Mouse (Mus musculus): ENCODE data around the gene Rtn4ip1. TPM values are rescaled to one million over a fixed set of nuclear protein-coding genes. Genes with fewer than 3 reads are reported as not detected.

Gene Rtn4ip1
- polyA plus RNA-seq, 1 experiment from 2014 or later = 16.2 TPM

GRCm38 (mm10) chr10:43991268-43991667 is 89.7 kb downstream of the Rtn4ip1 start:
- Histone ChIP-seq H3K9ac (replicated peaks; ENCODE audit: low read length) (no peak overlapping the region), H3K4me1 (ENCODE audit: control insufficient read depth, insufficient read depth, low read length) (no peaks in the 10 kb centered on the region), H3K4me2 (ENCODE audit: low read length) (no peak overlapping the region), H3K27me3 (ENCODE audit: control insufficient read depth, insufficient read depth, low read length) (no peaks in the 10 kb centered on the region), H3K4me3 (replicated peaks; ENCODE audit: low read depth, low read length) (no peak overlapping the region), H3K9me3 (ENCODE audit: control insufficient read depth, low read length) (no peaks in the 10 kb centered on the region), H3K36me3 (ENCODE audit: control insufficient read depth, insufficient read depth, low read length) (no peaks in the 10 kb centered on the region), H3K27ac (replicated peaks; ENCODE audit: low read depth, low read length) (no peak overlapping the region)
- ATAC-seq (ENCODE audit: low FRiP score, low TSS enrichment) (no peak), DNase-seq (no peak)
- 94% methylated on average over 5 of the region's 5 CpGs for WGBS

GRCm38 (mm10) chr10:43992506-43992905 is 90.9 kb downstream of the Rtn4ip1 start:
- DNase-seq (no peak), ATAC-seq (ENCODE audit: low FRiP score, low TSS enrichment) (no peak)
- WGBS = 85% methylated on average over 5 of the region's 5 CpGs
- Histone ChIP-seq H3K4me1 (ENCODE audit: control insufficient read depth, insufficient read depth, low read length) (no peaks in the 10 kb centered on the region), H3K9ac (replicated peaks; ENCODE audit: low read length) (no peak overlapping the region), H3K4me2 (ENCODE audit: low read length) (no peak overlapping the region), H3K27me3 (ENCODE audit: control insufficient read depth, insufficient read depth, low read length) (no peaks in the 10 kb centered on the region), H3K27ac (replicated peaks; ENCODE audit: low read depth, low read length) (no peak overlapping the region), H3K36me3 (ENCODE audit: control insufficient read depth, insufficient read depth, low read length) (no peaks in the 10 kb centered on the region), H3K4me3 (replicated peaks; ENCODE audit: low read depth, low read length) (no peak overlapping the region), H3K9me3 (ENCODE audit: control insufficient read depth, low read length) (no peaks in the 10 kb centered on the region)

DNA sequence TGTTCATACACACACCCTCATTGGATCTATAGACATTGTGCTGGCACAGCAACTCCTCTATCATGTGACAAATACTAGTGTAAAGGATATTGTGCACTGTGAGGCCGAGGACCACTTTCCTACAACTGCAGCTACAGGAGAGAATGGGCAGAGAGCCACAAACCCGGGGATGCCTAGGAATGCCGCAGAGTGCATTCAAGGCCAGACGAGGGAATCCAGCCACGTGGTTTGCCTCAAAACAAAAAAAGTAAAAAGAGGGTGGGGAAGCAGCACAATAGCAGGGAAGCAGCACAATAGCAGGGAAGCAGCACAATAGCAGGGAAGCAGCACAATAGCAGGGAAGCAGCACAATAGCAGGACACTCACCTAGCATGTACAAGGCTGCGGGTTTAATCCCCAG is 91.6 kb downstream of the Rtn4ip1 start:
- no peak overlapping the region for H3K4me3 ChIP-seq (replicated peaks; ENCODE audit: low read depth, low read length)
- no peak overlapping the region for H3K27ac ChIP-seq (replicated peaks; ENCODE audit: low read depth, low read length)
- H3K27me3 ChIP-seq (ENCODE audit: control insufficient read depth, insufficient read depth, low read length) = no peaks in the 10 kb centered on the region
- ATAC-seq (ENCODE audit: low FRiP score, low TSS enrichment) (no peak), DNase-seq (peak; percentile 35)
- 6% methylated on average over 6 of the region's 6 CpGs for whole genome bisulfite sequencing
- no peaks in the 10 kb centered on the region for H3K36me3 ChIP-seq (ENCODE audit: control insufficient read depth, insufficient read depth, low read length)
- H3K4me1 ChIP-seq (ENCODE audit: control insufficient read depth, insufficient read depth, low read length) = no peaks in the 10 kb centered on the region
- H3K4me2 ChIP-seq (ENCODE audit: low read length) = no peak overlapping the region
- H3K9me3 ChIP-seq (ENCODE audit: control insufficient read depth, low read length) = no peaks in the 10 kb centered on the region
- H3K9ac ChIP-seq (replicated peaks; ENCODE audit: low read length) = no peak overlapping the region

GRCm38 (mm10) chr10:43995858-43996650 is 94.4 kb downstream of the Rtn4ip1 start:
- H3K4me2 ChIP-seq (ENCODE audit: low read length) = no peak overlapping the region
- H3K36me3 ChIP-seq (ENCODE audit: control insufficient read depth, insufficient read depth, low read length) = no peaks in the 10 kb centered on the region
- DNase-seq (no peak), ATAC-seq (ENCODE audit: low FRiP score, low TSS enrichment) (no peak)
- no peak overlapping the region for H3K9ac ChIP-seq (replicated peaks; ENCODE audit: low read length)
- no peak overlapping the region for H3K4me3 ChIP-seq (replicated peaks; ENCODE audit: low read depth, low read length)
- no peaks in the 10 kb centered on the region for H3K9me3 ChIP-seq (ENCODE audit: control insufficient read depth, low read length)
- H3K27me3 ChIP-seq (ENCODE audit: control insufficient read depth, insufficient read depth, low read length) = no peaks in the 10 kb centered on the region
- H3K27ac ChIP-seq (replicated peaks; ENCODE audit: low read depth, low read length) = no peak overlapping the region
- WGBS = 86% methylated on average over 10 of the region's 10 CpGs
- no peaks in the 10 kb centered on the region for H3K4me1 ChIP-seq (ENCODE audit: control insufficient read depth, insufficient read depth, low read length)

DNA sequence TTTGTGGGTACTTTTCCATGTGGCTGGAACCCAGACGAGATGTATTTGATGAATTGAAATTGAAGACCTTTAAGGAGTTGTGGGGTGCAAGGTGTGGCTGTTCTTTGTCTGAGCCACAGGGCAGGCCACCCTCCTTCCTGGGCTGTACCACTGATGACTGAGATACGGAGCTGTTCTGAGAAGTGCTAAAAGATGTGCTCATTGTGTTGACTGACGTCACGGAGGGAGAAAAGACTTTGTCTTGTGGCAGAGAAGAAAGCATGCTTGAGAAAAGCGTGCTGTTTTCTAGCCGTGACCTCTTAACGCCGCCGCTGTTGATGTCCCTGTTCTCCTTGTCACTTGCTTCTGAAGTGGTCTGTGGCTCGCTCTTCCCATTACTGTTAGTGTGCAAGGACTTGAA is 95.7 kb downstream of the Rtn4ip1 start:
- no peak overlapping the region for H3K4me3 ChIP-seq (replicated peaks; ENCODE audit: low read depth, low read length)
- peaks cover 8% of the 10 kb centered on the region; the same call in 1 of the 2 replicates for H3K27me3 ChIP-seq (ENCODE audit: control insufficient read depth, insufficient read depth, low read length)
- no peaks in the 10 kb centered on the region for H3K36me3 ChIP-seq (ENCODE audit: control insufficient read depth, insufficient read depth, low read length)
- no peak overlapping the region for H3K9ac ChIP-seq (replicated peaks; ENCODE audit: low read length)
- DNase-seq (no peak), ATAC-seq (ENCODE audit: low FRiP score, low TSS enrichment) (no peak)
- whole genome bisulfite sequencing = 85% methylated on average over 10 of the region's 10 CpGs
- H3K27ac ChIP-seq (replicated peaks; ENCODE audit: low read depth, low read length) = no peak overlapping the region
- H3K9me3 ChIP-seq (ENCODE audit: control insufficient read depth, low read length) = no peaks in the 10 kb centered on the region
- H3K4me2 ChIP-seq (ENCODE audit: low read length) = no peak overlapping the region
- no peaks in the 10 kb centered on the region; the same call in 1 of the 2 replicates for H3K4me1 ChIP-seq (ENCODE audit: control insufficient read depth, insufficient read depth, low read length)

GRCm38 (mm10) chr10:43998023-43998422 is 96.4 kb downstream of the Rtn4ip1 start:
- H3K4me3 ChIP-seq (replicated peaks; ENCODE audit: low read depth, low read length) = no peak overlapping the region
- 77% methylated on average over 9 of the region's 9 CpGs for WGBS
- H3K36me3 ChIP-seq (ENCODE audit: control insufficient read depth, insufficient read depth, low read length) = no peaks in the 10 kb centered on the region
- H3K4me2 ChIP-seq (ENCODE audit: low read length) = no peak overlapping the region
- DNase-seq = no peak
- no peak overlapping the region for H3K9ac ChIP-seq (replicated peaks; ENCODE audit: low read length)
- H3K27ac ChIP-seq (replicated peaks; ENCODE audit: low read depth, low read length) = no peak overlapping the region
- H3K9me3 ChIP-seq (ENCODE audit: control insufficient read depth, low read length) = no peaks in the 10 kb centered on the region
- peaks cover 14% of the 10 kb centered on the region for H3K27me3 ChIP-seq (ENCODE audit: control insufficient read depth, insufficient read depth, low read length)
- no peak for ATAC-seq (ENCODE audit: low FRiP score, low TSS enrichment)
- H3K4me1 ChIP-seq (ENCODE audit: control insufficient read depth, insufficient read depth, low read length) = peaks cover under 1% of the 10 kb centered on the region

DNA sequence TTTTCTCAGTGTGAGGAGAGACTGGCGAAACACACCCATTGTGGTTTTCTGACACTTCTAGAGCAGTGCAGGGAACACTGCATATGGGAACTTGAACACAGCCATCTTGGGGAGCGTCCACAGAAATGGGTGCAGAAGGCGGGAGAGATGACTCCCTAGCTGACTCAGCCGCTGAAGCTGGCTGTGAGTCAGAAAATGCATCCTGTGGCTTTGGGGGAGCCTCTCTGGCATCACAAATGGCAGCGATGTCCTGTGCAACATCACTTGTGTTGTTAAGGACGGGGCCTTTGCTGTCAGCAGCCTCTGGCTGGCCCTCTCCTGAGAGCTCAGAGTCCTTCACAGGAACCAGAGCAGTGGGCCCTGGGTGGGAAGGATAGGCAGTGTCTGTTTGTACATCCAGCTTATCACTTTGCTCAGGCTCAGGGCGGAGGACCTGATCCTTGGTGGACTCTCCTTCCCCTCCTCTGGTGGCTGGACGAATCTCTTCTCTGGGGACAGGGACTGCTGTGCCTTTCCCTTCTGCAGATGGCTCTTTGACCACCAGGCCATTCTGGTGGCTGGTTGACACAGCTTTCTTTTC is 97.0 kb downstream of the Rtn4ip1 start:
- 79% methylated on average over 8 of the region's 8 CpGs for WGBS
- H3K4me2 ChIP-seq (ENCODE audit: low read length) = no peak overlapping the region
- no peaks in the 10 kb centered on the region for H3K36me3 ChIP-seq (ENCODE audit: control insufficient read depth, insufficient read depth, low read length)
- H3K27ac ChIP-seq (replicated peaks; ENCODE audit: low read depth, low read length) = no peak overlapping the region
- ATAC-seq (ENCODE audit: low FRiP score, low TSS enrichment) = no peak
- H3K4me1 ChIP-seq (ENCODE audit: control insufficient read depth, insufficient read depth, low read length) = peaks cover 6% of the 10 kb centered on the region
- no peak overlapping the region for H3K9ac ChIP-seq (replicated peaks; ENCODE audit: low read length)
- no peaks in the 10 kb centered on the region for H3K9me3 ChIP-seq (ENCODE audit: control insufficient read depth, low read length)
- no peak overlapping the region for H3K4me3 ChIP-seq (replicated peaks; ENCODE audit: low read depth, low read length)
- peaks cover 19% of the 10 kb centered on the region for H3K27me3 ChIP-seq (ENCODE audit: control insufficient read depth, insufficient read depth, low read length)
- DNase-seq = no peak

DNA sequence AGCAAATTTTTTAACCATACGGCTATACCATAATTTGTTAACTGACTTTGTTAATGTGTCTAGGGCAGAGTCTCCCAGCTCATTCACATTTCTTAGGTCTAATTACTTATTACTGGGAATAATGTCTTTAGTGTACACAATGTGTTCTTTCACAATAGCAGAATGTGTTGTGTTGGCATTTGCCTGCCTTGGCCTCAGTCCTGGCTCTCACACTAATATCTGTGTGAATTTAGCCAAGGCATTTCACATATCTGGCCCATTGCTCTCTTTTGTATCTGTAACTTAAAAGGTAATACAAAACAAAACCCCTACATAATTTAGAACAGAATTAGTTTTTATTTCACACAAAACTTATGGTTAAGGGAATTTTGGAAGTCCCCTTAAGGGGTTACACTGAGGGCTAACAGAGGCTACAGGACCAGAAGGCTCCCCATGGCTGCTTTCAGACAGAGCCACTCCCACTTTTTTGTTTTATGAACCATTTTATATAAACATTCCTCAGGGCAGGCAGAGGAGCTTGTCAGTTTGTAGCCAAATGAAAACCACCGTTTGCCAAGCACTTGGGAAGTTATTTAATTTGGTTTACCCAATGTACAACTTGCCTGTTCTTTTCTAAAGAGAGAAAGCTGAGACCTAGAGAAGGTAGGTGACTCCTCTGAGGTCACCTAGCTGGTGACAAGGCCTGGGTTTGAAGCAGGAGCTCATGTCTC is 98.7 kb downstream of the Rtn4ip1 start:
- H3K4me1 ChIP-seq (ENCODE audit: control insufficient read depth, insufficient read depth, low read length) = peaks cover 13% of the 10 kb centered on the region
- H3K9ac ChIP-seq (replicated peaks; ENCODE audit: low read length) = no peak overlapping the region
- no peak overlapping the region for H3K27ac ChIP-seq (replicated peaks; ENCODE audit: low read depth, low read length)
- H3K9me3 ChIP-seq (ENCODE audit: control insufficient read depth, low read length) = no peaks in the 10 kb centered on the region
- H3K36me3 ChIP-seq (ENCODE audit: control insufficient read depth, insufficient read depth, low read length) = no peaks in the 10 kb centered on the region
- H3K4me3 ChIP-seq (replicated peaks; ENCODE audit: low read depth, low read length) = no peak overlapping the region
- no peak overlapping the region for H3K4me2 ChIP-seq (ENCODE audit: low read length)
- WGBS = 75% methylated on average over 2 of the region's 2 CpGs
- H3K27me3 ChIP-seq (ENCODE audit: control insufficient read depth, insufficient read depth, low read length) = peaks cover 36% of the 10 kb centered on the region
- no peak for ATAC-seq (ENCODE audit: low FRiP score, low TSS enrichment)
- no peak for DNase-seq

Data from midbrain, embryonic 14.5 days (tissue).